Comparison of ENCODE assay signal across 19 mouse cellular contexts in the genomic region with DNA sequence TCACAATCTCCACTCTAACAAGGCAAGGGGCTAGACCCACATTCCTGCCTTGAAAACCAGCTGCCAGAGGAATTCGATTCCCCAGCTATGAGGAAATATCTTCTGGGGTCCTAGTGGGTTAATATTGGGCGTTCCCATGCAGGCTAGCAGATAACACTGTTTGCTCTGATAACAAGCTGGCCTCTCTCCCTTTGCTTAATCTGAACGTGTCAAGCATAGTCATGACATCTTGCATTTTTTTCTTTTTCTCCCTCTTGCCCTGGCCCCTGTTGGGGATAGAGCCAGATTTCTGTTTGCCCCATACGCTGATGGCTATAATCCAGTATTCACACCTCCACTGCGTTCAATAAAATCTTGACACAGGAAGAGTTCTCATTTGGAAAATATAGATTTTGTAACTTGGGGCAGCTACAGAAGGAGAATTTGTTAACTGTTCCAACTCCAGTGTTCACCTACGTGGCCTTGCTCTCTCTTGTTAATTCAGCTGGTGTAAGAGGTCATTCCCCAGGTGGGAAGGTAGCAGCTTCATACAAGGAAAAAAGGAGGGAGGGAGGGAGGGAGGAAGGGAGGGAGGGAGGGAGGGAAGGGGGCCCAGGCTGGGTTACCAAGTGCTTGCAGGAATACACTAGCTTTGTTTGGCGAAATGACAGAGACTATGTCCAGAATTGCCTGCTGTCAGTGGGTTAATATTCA. TPM values are rescaled to one million over a fixed set of nuclear protein-coding genes. Genes with fewer than 3 reads are reported as not detected.
DNase-seq lines count a peak whose midpoint lies in the region; ATAC-seq lines count a peak whose summit lies in the region.
"Had no signal": no experiment of that assay in that cellular context is flagged by ENCODE, and none has a peak within 500 bp of the region (broad histone marks: within the 10 kb centered on the region; RNA-seq: fewer than 3 reads in every experiment).

No protein-coding gene starts in this region.

- DNase-seq in heart, adult 11 months: no peak
- DNase-seq in liver: no peak
- DNase-seq in testis, postnatal 10 days (ENCODE audit: low spot score): no peak
- DNase-seq: adrenal gland, postnatal 25 days; B cell, adult 2 months; cerebellum, adult 2 months; layer of hippocampus, postnatal 36 days; lung, postnatal 4 days; right cerebral cortex, postnatal 25 days; thymus, adult 18-20 months had no signal

- H3K4me3 ChIP-seq in heart, embryonic 15.5 days: no peak overlapping the region
- no peak overlapping the region for H3K4me3 ChIP-seq in liver, embryonic 12.5 days
- H3K4me3 ChIP-seq in intestine, embryonic 15.5 days (replicated peaks): no peak overlapping the region
- H3K4me3 ChIP-seq in stomach, embryonic 15.5 days (replicated peaks): no peak overlapping the region
- H3K4me3 ChIP-seq: erythroblast, embryonic 14.5 days; kidney, embryonic 15.5 days; midbrain, embryonic 10.5 days had no signal

- H3K9me3 ChIP-seq in heart, embryonic 15.5 days (replicated peaks): no peaks in the 10 kb centered on the region
- H3K9me3 ChIP-seq in liver, embryonic 12.5 days (replicated peaks): peaks cover 7% of the 10 kb centered on the region; the same call in 1 of the 2 replicates
- H3K9me3 ChIP-seq in intestine, embryonic 15.5 days: no peaks in the 10 kb centered on the region
- no peaks in the 10 kb centered on the region for H3K9me3 ChIP-seq in stomach, embryonic 15.5 days
- H3K9me3 ChIP-seq: kidney, embryonic 15.5 days; midbrain, embryonic 10.5 days had no signal

- H3K27ac ChIP-seq in heart, embryonic 15.5 days: peak overlapping the region; percentile 10; the same call in 1 of the 2 replicates
- H3K27ac ChIP-seq in liver, embryonic 12.5 days: no peak overlapping the region
- no peak overlapping the region for H3K27ac ChIP-seq in intestine, embryonic 15.5 days
- H3K27ac ChIP-seq in stomach, embryonic 15.5 days: no peak overlapping the region
- H3K27ac ChIP-seq: hindbrain, postnatal 0 days; kidney, embryonic 15.5 days; midbrain, embryonic 10.5 days had no signal

- no peaks in the 10 kb centered on the region for H3K36me3 ChIP-seq in heart, embryonic 15.5 days
- H3K36me3 ChIP-seq in liver, embryonic 12.5 days: no peaks in the 10 kb centered on the region
- no peaks in the 10 kb centered on the region for H3K36me3 ChIP-seq in intestine, embryonic 15.5 days
- no peaks in the 10 kb centered on the region for H3K36me3 ChIP-seq in stomach, embryonic 15.5 days
- H3K36me3 ChIP-seq: kidney, embryonic 15.5 days; midbrain, embryonic 10.5 days had no signal

- ATAC-seq in heart, embryonic 15.5 days (replicated peaks; ENCODE audit: insufficient number of reproducible peaks, insufficient read depth, low FRiP score, low read depth): 0 out of 2 replicates have a peak, but pooled peaks have one; percentile 35
- ATAC-seq in liver, embryonic 12.5 days: peak; percentile 54; the same call in 1 of the 2 replicates
- peak; percentile 89 for ATAC-seq in intestine, embryonic 15.5 days
- peak; percentile 57 for ATAC-seq in stomach, embryonic 15.5 days (ENCODE audit: insufficient read depth, low FRiP score, low read depth)
- ATAC-seq: forebrain, embryonic 16.5 days; hindbrain, postnatal 0 days had no signal

- H3K9ac ChIP-seq in heart, embryonic 15.5 days: no peak overlapping the region
- no peak overlapping the region for H3K9ac ChIP-seq in liver, embryonic 12.5 days
- no peak overlapping the region for H3K9ac ChIP-seq in intestine, embryonic 15.5 days
- H3K9ac ChIP-seq in stomach, embryonic 15.5 days: no peak overlapping the region
- H3K9ac ChIP-seq: kidney, embryonic 15.5 days had no signal

- WGBS in heart, embryonic 15.5 days: 12% methylated on average over 7 of the region's 7 CpGs
- 35% methylated on average over 7 of the region's 7 CpGs for WGBS in liver, embryonic 12.5 days (ENCODE audit: insufficient replicate concordance)
- 41% methylated on average over 7 of the region's 7 CpGs for WGBS in intestine, embryonic 15.5 days
- 26% methylated on average over 7 of the region's 7 CpGs for WGBS in stomach, embryonic 15.5 days

- no peak overlapping the region for H3K4me2 ChIP-seq in heart, embryonic 15.5 days
- H3K4me2 ChIP-seq in liver, embryonic 12.5 days: no peak overlapping the region
- no peak overlapping the region for H3K4me2 ChIP-seq in intestine, embryonic 15.5 days (replicated peaks)
- no peak overlapping the region for H3K4me2 ChIP-seq in stomach, embryonic 15.5 days
- H3K4me2 ChIP-seq: kidney, embryonic 15.5 days had no signal

- H3K27me3 ChIP-seq in heart, embryonic 15.5 days: no peaks in the 10 kb centered on the region
- H3K27me3 ChIP-seq in liver, embryonic 12.5 days (replicated peaks): no peaks in the 10 kb centered on the region
- no peaks in the 10 kb centered on the region for H3K27me3 ChIP-seq in intestine, embryonic 15.5 days (replicated peaks)
- H3K27me3 ChIP-seq in stomach, embryonic 15.5 days (replicated peaks): no peaks in the 10 kb centered on the region
- H3K27me3 ChIP-seq: kidney, embryonic 15.5 days had no signal

- peaks cover 5% of the 10 kb centered on the region for H3K4me1 ChIP-seq in heart, embryonic 15.5 days (replicated peaks)
- peaks cover 12% of the 10 kb centered on the region; the same call in 1 of the 2 replicates for H3K4me1 ChIP-seq in liver, embryonic 12.5 days
- H3K4me1 ChIP-seq in intestine, embryonic 15.5 days (replicated peaks): no peaks in the 10 kb centered on the region
- H3K4me1 ChIP-seq in stomach, embryonic 15.5 days: no peaks in the 10 kb centered on the region
- H3K4me1 ChIP-seq: midbrain, embryonic 10.5 days had no signal

RNA-seq across cellular contexts. Expression of a gene that starts 24.0 kb away (rescaled TPM):
- polyA plus RNA-seq in heart, embryonic 15.5 days (2015; fragmentation: Nextera tagmentation; extraction: Ambion mirVana): 19.2 and 22.4 TPM in 2 replicates
- polyA plus RNA-seq in liver, embryonic 12.5 days (2016; fragmentation: Nextera tagmentation; extraction: Ambion mirVana): 4.9 and 5.8 TPM in 2 replicates
- 16.4 and 19.3 TPM in 2 replicates for polyA plus RNA-seq in intestine, embryonic 15.5 days (2015; fragmentation: Nextera tagmentation; extraction: Ambion mirVana)
- 23.1 and 26.9 TPM in 2 replicates for polyA plus RNA-seq in stomach, embryonic 15.5 days (2015; fragmentation: Nextera tagmentation; extraction: Ambion mirVana)
- polyA plus RNA-seq: erythroblast, embryonic 14.5 days had no signal

RNA-seq across cellular contexts. Expression of a gene that starts 54.6 kb away (rescaled TPM):
- polyA plus RNA-seq in heart, embryonic 15.5 days (2015; fragmentation: Nextera tagmentation; extraction: Ambion mirVana): 52.7 and 53.8 TPM in 2 replicates
- polyA plus RNA-seq in liver, embryonic 12.5 days (2016; fragmentation: Nextera tagmentation; extraction: Ambion mirVana): 51.0 and 59.5 TPM in 2 replicates
- polyA plus RNA-seq in intestine, embryonic 15.5 days (2015; fragmentation: Nextera tagmentation; extraction: Ambion mirVana): 89.1 and 93.6 TPM in 2 replicates
- 74.2 and 82.5 TPM in 2 replicates for polyA plus RNA-seq in stomach, embryonic 15.5 days (2015; fragmentation: Nextera tagmentation; extraction: Ambion mirVana)

Comparison
In these comparisons a context has a peak if more than half of its experiments do, and no peak if none do; other contexts are left out.
1. ATAC-seq: peak in every context shown above with its lines; median percentile 89 in intestine, embryonic 15.5 days; 57 in stomach, embryonic 15.5 days; 54 in liver, embryonic 12.5 days; 35 in heart, embryonic 15.5 days.